Mouse (Mus musculus) left cerebral cortex, adult 11 months (tissue): ENCODE results near the gene Kndc1.

Experiments
- DNase-seq: peaks from one replicate; pipeline ENCODE4 v3.0.0; 2022; ENCODE audit warnings: low spot score

Kndc1 gene

GRCm38 (mm10) chr7:139905661-139906060 is 11.2 kb downstream of the Kndc1 start:
- peak; percentile 50 for DNase-seq

GRCm38 (mm10) chr7:139908176-139908575 is 13.7 kb downstream of the Kndc1 start:
- DNase-seq = no peak

- no peak for DNase-seq
Measured at GRCm38 (mm10) chr7:139909469-139909868, 15.0 kb downstream of the Kndc1 start.

GRCm38 (mm10) chr7:139910204-139910835 is 15.8 kb downstream of the Kndc1 start:
- no peak for DNase-seq

GRCm38 (mm10) chr7:139914141-139915047 is 19.9 kb downstream of the Kndc1 start:
- DNase-seq = no peak

- no peak for DNase-seq
Measured at GRCm38 (mm10) chr7:139915646-139916257, 21.3 kb downstream of the Kndc1 start.

- DNase-seq = no peak
Measured at GRCm38 (mm10) chr7:139916345-139916744, 21.8 kb downstream of the Kndc1 start.

- DNase-seq = no peak
Measured at GRCm38 (mm10) chr7:139918262-139918661, 23.8 kb downstream of the Kndc1 start.

GRCm38 (mm10) chr7:139930732-139931131 is 36.2 kb downstream of the Kndc1 start:
- DNase-seq = no peak

GRCm38 (mm10) chr7:139936705-139937104 is 42.2 kb downstream of the Kndc1 start:
- DNase-seq = no peak

- DNase-seq = no peak
Measured at GRCm38 (mm10) chr7:139937138-139937537, 42.6 kb downstream of the Kndc1 start.

- DNase-seq = no peak
Measured at GRCm38 (mm10) chr7:139937810-139938209, 43.3 kb downstream of the Kndc1 start.

GRCm38 (mm10) chr7:139940476-139941209 is 46.1 kb downstream of the Kndc1 start:
- no peak for DNase-seq

- DNase-seq = no peak
Measured at GRCm38 (mm10) chr7:139943674-139944281, 49.3 kb downstream of the Kndc1 start, which contains the start of gene Utf1. Utf1 (plus strand) TSS chr7:139943789.

- DNase-seq = no peak
Measured at GRCm38 (mm10) chr7:139944291-139945240, 50.1 kb downstream of the Kndc1 start.

- no peak for DNase-seq
Measured at GRCm38 (mm10) chr7:139945516-139945915, 51.0 kb downstream of the Kndc1 start.

GRCm38 (mm10) chr7:139946032-139946431 is 51.5 kb downstream of the Kndc1 start:
- DNase-seq = no peak

GRCm38 (mm10) chr7:139949893-139950282 is 55.4 kb downstream of the Kndc1 start:
- no peak for DNase-seq

GRCm38 (mm10) chr7:139950283-139950971 is 55.9 kb downstream of the Kndc1 start:
- DNase-seq = no peak

- no peak for DNase-seq
Measured at GRCm38 (mm10) chr7:139951079-139951478, 56.6 kb downstream of the Kndc1 start.
